Mouse (Mus musculus) neural tube, embryonic 13.5 days (tissue): ENCODE results near the gene Gpr107. TPM values are rescaled to one million over a fixed set of nuclear protein-coding genes. Genes with fewer than 3 reads are reported as not detected.

ENCODE experiments used
- ATAC-seq: fragments of 200-750 bp; cut with Nextera tagmentation; 2 replicates; pipeline ENCODE4 v1.8.0; 2017; ENCODE audit warnings: low read depth, mild to moderate bottlenecking, moderate TSS enrichment, moderate library complexity
- H3K27ac ChIP-seq: fragments of 300-500 bp; sonication (generic); replicated peaks from 2 replicates; pipeline ENCODE4 v1.5.1; 2015; ENCODE audit warnings: moderate library complexity, mild to moderate bottlenecking, inconsistent platforms
- H3K27me3 ChIP-seq: fragments of 300-500 bp; sonication (generic); 2 replicates; pipeline ENCODE4 v1.6.1; 2015; ENCODE audit warnings: mild to moderate bottlenecking, inconsistent platforms
- H3K36me3 ChIP-seq: fragments of 300-500 bp; sonication (generic); 2 replicates; pipeline ENCODE4 v1.6.1; 2015; ENCODE audit warnings: mild to moderate bottlenecking, inconsistent platforms
- H3K4me1 ChIP-seq: fragments of 300-500 bp; sonication (generic); replicated peaks from 2 replicates; pipeline ENCODE4 v1.6.1; 2015; ENCODE audit warnings: inconsistent platforms
- H3K4me2 ChIP-seq: fragments of 300-500 bp; sonication (generic); 2 replicates; pipeline ENCODE4 v1.6.1; 2015; ENCODE audit warnings: inconsistent platforms, mild to moderate bottlenecking, moderate library complexity
- H3K4me3 ChIP-seq: fragments of 300-500 bp; sonication (generic); 2 replicates; pipeline ENCODE4 v1.5.1; 2015; ENCODE audit warnings: mild to moderate bottlenecking, inconsistent platforms
- H3K9ac ChIP-seq: fragments of 300-500 bp; sonication (generic); 2 replicates; pipeline ENCODE4 v1.6.1; 2015; ENCODE audit warnings: moderate library complexity, mild to moderate bottlenecking, inconsistent platforms
- H3K9me3 ChIP-seq: fragments of 300-500 bp; sonication (generic); 2 replicates; pipeline ENCODE4 v1.6.1; 2016; ENCODE audit warnings: inconsistent platforms
- WGBS: fragments of 180-500 bp; shearing (Covaris S2); methylation state at CpG from one replicate; pipeline ENCODE4 v1.1.7; 2015; 5-methylcytosine and 5-hydroxymethylcytosine counted together
- polyA plus RNA-seq: library from polyadenylated mRNA; unstranded; fragments of >200 nt; fragmentation: Nextera tagmentation; extraction: Ambion mirVana; gene quantifications from 2 replicates; pipeline ENCODE4 v1.2.1, GENCODE M21; 2015

Gpr107 gene
- polyA plus RNA-seq, 1 experiment from 2014 or later: 34.9 TPM

GRCm38 (mm10) chr2:31115943-31116731 is 36.0 kb upstream of the Gpr107 start:
- H3K4me1 ChIP-seq: peaks cover 31% of the 10 kb centered on the region; the same call in 1 of the 2 replicates
- no peaks in the 10 kb centered on the region for H3K36me3 ChIP-seq
- H3K4me2 ChIP-seq: no peak overlapping the region
- H3K4me3 ChIP-seq: no peak overlapping the region
- no peaks in the 10 kb centered on the region for H3K9me3 ChIP-seq
- WGBS: 71% methylated on average over 10 of the region's 10 CpGs
- no peak overlapping the region for H3K27ac ChIP-seq
- no peak for ATAC-seq
- no peaks in the 10 kb centered on the region for H3K27me3 ChIP-seq
- H3K9ac ChIP-seq: no peak overlapping the region

GRCm38 (mm10) chr2:31118211-31118610 is 33.9 kb upstream of the Gpr107 start:
- Histone ChIP-seq H3K9me3 (no peaks in the 10 kb centered on the region), H3K27me3 (no peaks in the 10 kb centered on the region), H3K36me3 (no peaks in the 10 kb centered on the region), H3K9ac (no peak overlapping the region), H3K4me2 (no peak overlapping the region), H3K27ac (no peak overlapping the region), H3K4me3 (no peak overlapping the region), H3K4me1 (peaks cover 31% of the 10 kb centered on the region; the same call in 1 of the 2 replicates)
- 94% methylated on average over 3 of the region's 3 CpGs for WGBS
- no peak for ATAC-seq

- no peaks in the 10 kb centered on the region for H3K9me3 ChIP-seq
- no peaks in the 10 kb centered on the region for H3K27me3 ChIP-seq
- no peak overlapping the region for H3K27ac ChIP-seq
- peaks cover 31% of the 10 kb centered on the region; the same call in 1 of the 2 replicates for H3K4me1 ChIP-seq
- H3K4me2 ChIP-seq: no peak overlapping the region
- 82% methylated on average over 10 of the region's 10 CpGs for WGBS
- H3K36me3 ChIP-seq: no peaks in the 10 kb centered on the region
- no peak overlapping the region for H3K4me3 ChIP-seq
- ATAC-seq: peak; percentile 40; the same call in 1 of the 2 replicates
- H3K9ac ChIP-seq: no peak overlapping the region
These were observed 33.3 kb upstream of the Gpr107 start for GRCm38 (mm10) chr2:31118639-31119380.

GRCm38 (mm10) chr2:31119795-31120194 is 32.3 kb upstream of the Gpr107 start:
- Histone ChIP-seq H3K4me2 (no peak overlapping the region), H3K27ac (peak overlapping the region; percentile 65), H3K4me3 (no peak overlapping the region), H3K36me3 (no peaks in the 10 kb centered on the region), H3K27me3 (no peaks in the 10 kb centered on the region), H3K9me3 (no peaks in the 10 kb centered on the region), H3K9ac (no peak overlapping the region), H3K4me1 (peaks cover 31% of the 10 kb centered on the region; the same call in 1 of the 2 replicates)
- peak; percentile 68 for ATAC-seq
- 60% methylated on average over 13 of the region's 13 CpGs for WGBS

GRCm38 (mm10) chr2:31121131-31121693 is 30.9 kb upstream of the Gpr107 start:
- Histone ChIP-seq H3K36me3 (no peaks in the 10 kb centered on the region), H3K4me2 (no peak overlapping the region), H3K9me3 (no peaks in the 10 kb centered on the region), H3K4me1 (peaks cover 18% of the 10 kb centered on the region; the same call in 1 of the 2 replicates), H3K27me3 (no peaks in the 10 kb centered on the region), H3K4me3 (no peak overlapping the region), H3K9ac (no peak overlapping the region), H3K27ac (no peak overlapping the region)
- no peak for ATAC-seq
- WGBS: 76% methylated on average over 7 of the region's 7 CpGs

GRCm38 (mm10) chr2:31122806-31123205 is 29.3 kb upstream of the Gpr107 start:
- Histone ChIP-seq H3K4me1 (peaks cover 17% of the 10 kb centered on the region; the same call in 1 of the 2 replicates), H3K27me3 (no peaks in the 10 kb centered on the region), H3K27ac (no peak overlapping the region), H3K4me3 (no peak overlapping the region), H3K4me2 (no peak overlapping the region), H3K9ac (no peak overlapping the region), H3K36me3 (no peaks in the 10 kb centered on the region), H3K9me3 (no peaks in the 10 kb centered on the region)
- ATAC-seq: no peak
- 87% methylated on average over 5 of the region's 5 CpGs for WGBS

GRCm38 (mm10) chr2:31123493-31123892 is 28.6 kb upstream of the Gpr107 start:
- WGBS: 92% methylated on average over 5 of the region's 5 CpGs
- H3K4me1 ChIP-seq: peaks cover 18% of the 10 kb centered on the region; the same call in 1 of the 2 replicates
- H3K4me3 ChIP-seq: no peak overlapping the region
- no peak for ATAC-seq
- H3K9me3 ChIP-seq: no peaks in the 10 kb centered on the region
- H3K27ac ChIP-seq: no peak overlapping the region
- no peaks in the 10 kb centered on the region for H3K27me3 ChIP-seq
- H3K4me2 ChIP-seq: no peak overlapping the region
- H3K36me3 ChIP-seq: no peaks in the 10 kb centered on the region
- no peak overlapping the region for H3K9ac ChIP-seq

- Histone ChIP-seq H3K9me3 (no peaks in the 10 kb centered on the region), H3K4me2 (no peak overlapping the region), H3K4me3 (no peak overlapping the region), H3K36me3 (no peaks in the 10 kb centered on the region), H3K9ac (no peak overlapping the region), H3K27me3 (no peaks in the 10 kb centered on the region), H3K4me1 (peaks cover 10% of the 10 kb centered on the region; the same call in 1 of the 2 replicates), H3K27ac (no peak overlapping the region)
- 61% methylated on average over 2 of the region's 2 CpGs for WGBS
- no peak for ATAC-seq
These were observed 27.4 kb upstream of the Gpr107 start for GRCm38 (mm10) chr2:31124694-31125093.

GRCm38 (mm10) chr2:31125156-31125555 is 27.0 kb upstream of the Gpr107 start:
- no peak for ATAC-seq
- 88% methylated on average over 7 of the region's 7 CpGs for WGBS
- H3K4me2 ChIP-seq: no peak overlapping the region
- H3K4me3 ChIP-seq: no peak overlapping the region
- H3K36me3 ChIP-seq: no peaks in the 10 kb centered on the region
- H3K9me3 ChIP-seq: no peaks in the 10 kb centered on the region
- peaks cover 6% of the 10 kb centered on the region; the same call in 1 of the 2 replicates for H3K4me1 ChIP-seq
- H3K27me3 ChIP-seq: no peaks in the 10 kb centered on the region
- no peak overlapping the region for H3K9ac ChIP-seq
- no peak overlapping the region for H3K27ac ChIP-seq

- Histone ChIP-seq H3K27ac (no peak overlapping the region), H3K4me1 (peaks cover 12% of the 10 kb centered on the region; the same call in 1 of the 2 replicates), H3K4me3 (no peak overlapping the region), H3K4me2 (no peak overlapping the region), H3K27me3 (no peaks in the 10 kb centered on the region), H3K36me3 (no peaks in the 10 kb centered on the region), H3K9me3 (no peaks in the 10 kb centered on the region), H3K9ac (no peak overlapping the region)
- 78% methylated on average over 9 of the region's 9 CpGs for WGBS
- ATAC-seq: no peak
These were observed 26.1 kb upstream of the Gpr107 start for GRCm38 (mm10) chr2:31126048-31126447.

GRCm38 (mm10) chr2:31127219-31127618 is 24.9 kb upstream of the Gpr107 start:
- no peak overlapping the region for H3K4me3 ChIP-seq
- H3K4me1 ChIP-seq: peaks cover 17% of the 10 kb centered on the region; the same call in 1 of the 2 replicates
- WGBS: 64% methylated on average over 7 of the region's 7 CpGs
- no peak for ATAC-seq
- no peaks in the 10 kb centered on the region for H3K36me3 ChIP-seq
- H3K4me2 ChIP-seq: no peak overlapping the region
- no peaks in the 10 kb centered on the region for H3K27me3 ChIP-seq
- 0 out of 2 replicates have a peak overlapping the region, but pooled peaks have one; percentile 25 for H3K27ac ChIP-seq
- H3K9me3 ChIP-seq: no peaks in the 10 kb centered on the region
- no peak overlapping the region for H3K9ac ChIP-seq

GRCm38 (mm10) chr2:31127899-31128298 is 24.2 kb upstream of the Gpr107 start:
- H3K4me1 ChIP-seq: peaks cover 22% of the 10 kb centered on the region; the same call in 1 of the 2 replicates
- no peak overlapping the region for H3K4me3 ChIP-seq
- no peaks in the 10 kb centered on the region for H3K36me3 ChIP-seq
- no peak overlapping the region for H3K27ac ChIP-seq
- no peaks in the 10 kb centered on the region for H3K9me3 ChIP-seq
- H3K9ac ChIP-seq: no peak overlapping the region
- H3K4me2 ChIP-seq: no peak overlapping the region
- no peak for ATAC-seq
- 64% methylated on average over 4 of the region's 4 CpGs for WGBS
- H3K27me3 ChIP-seq: no peaks in the 10 kb centered on the region
